Mouse (Mus musculus) gastrocnemius, adult 18-20 months (tissue): ENCODE measurements around the gene Qars. TPM values are rescaled to one million over a fixed set of nuclear protein-coding genes. Genes with fewer than 3 reads are reported as not detected.

Source experiments
- DNase-seq: peaks from one replicate; pipeline ENCODE4 v3.0.0; 2021; ENCODE audit warnings: low spot score
- total RNA-seq, 2 experiments: library from RNA; stranded (reverse); gene quantifications; 2 replicates each; pipeline ENCODE4 v1.2.3; 2021

The Qars gene
- total RNA-seq, 2 experiments from 2014 or later: 83.0 to 86.4 TPM

- no peak for DNase-seq
These were observed 20.5 kb upstream of the Qars start for GRCm38 (mm10) chr9:108486973-108487530.

GRCm38 (mm10) chr9:108488403-108488802 lies 19.1 kb upstream of the Qars start:
- DNase-seq: no peak

- DNase-seq: no peak
These were observed 18.3 kb upstream of the Qars start for GRCm38 (mm10) chr9:108489215-108489614.

GRCm38 (mm10) chr9:108489702-108490558 lies 17.6 kb upstream of the Qars start:
- DNase-seq: no peak

GRCm38 (mm10) chr9:108490559-108491285 lies 16.8 kb upstream of the Qars start, which contains the start of gene Usp19:
Gene Usp19 (plus strand): TSS chr9:108490602.
- DNase-seq: peak; percentile 96

- no peak for DNase-seq
These were observed 16.3 kb upstream of the Qars start for GRCm38 (mm10) chr9:108491286-108491580.

GRCm38 (mm10) chr9:108492043-108492750 lies 15.3 kb upstream of the Qars start:
- DNase-seq: peak; percentile 54

- DNase-seq: no peak
These were observed 14.3 kb upstream of the Qars start for GRCm38 (mm10) chr9:108493246-108493645.

- DNase-seq: no peak
These were observed 13.2 kb upstream of the Qars start for GRCm38 (mm10) chr9:108494146-108494825.

- DNase-seq: no peak
These were observed 12.6 kb upstream of the Qars start for GRCm38 (mm10) chr9:108494905-108495304.

GRCm38 (mm10) chr9:108499231-108499630 lies 8.3 kb upstream of the Qars start:
- no peak for DNase-seq

GRCm38 (mm10) chr9:108499943-108500342 lies 7.6 kb upstream of the Qars start:
- DNase-seq: no peak

GRCm38 (mm10) chr9:108506901-108507300 lies 605 bp upstream of the Qars start:
- no peak for DNase-seq

GRCm38 (mm10) chr9:108508776-108509175 lies 1.3 kb downstream of the Qars start:
- no peak for DNase-seq

GRCm38 (mm10) chr9:108516380-108517251 lies 9.1 kb downstream of the Qars start, which contains the start of gene Qrich1:
Gene Qrich1 (plus strand): TSS chr9:108516806.
- peak; percentile 96 for DNase-seq

- DNase-seq: peak; percentile 68
These were observed 9.9 kb downstream of the Qars start for GRCm38 (mm10) chr9:108517253-108517930.

- DNase-seq: no peak
These were observed 10.4 kb downstream of the Qars start for GRCm38 (mm10) chr9:108517931-108518332.

GRCm38 (mm10) chr9:108521604-108522003 lies 14.1 kb downstream of the Qars start:
- DNase-seq: no peak

- no peak for DNase-seq
These were observed 15.8 kb downstream of the Qars start for GRCm38 (mm10) chr9:108523341-108523740.

- DNase-seq: no peak
These were observed 17.9 kb downstream of the Qars start for GRCm38 (mm10) chr9:108525400-108525799.
